Mouse (Mus musculus): ENCODE measurements around the gene Ift52. TPM values are rescaled to one million over a fixed set of nuclear protein-coding genes. Genes with fewer than 3 reads are reported as not detected.

Ift52 gene
- polyA plus RNA-seq, 1 experiment from 2014 or later = 25.9 TPM

DNA sequence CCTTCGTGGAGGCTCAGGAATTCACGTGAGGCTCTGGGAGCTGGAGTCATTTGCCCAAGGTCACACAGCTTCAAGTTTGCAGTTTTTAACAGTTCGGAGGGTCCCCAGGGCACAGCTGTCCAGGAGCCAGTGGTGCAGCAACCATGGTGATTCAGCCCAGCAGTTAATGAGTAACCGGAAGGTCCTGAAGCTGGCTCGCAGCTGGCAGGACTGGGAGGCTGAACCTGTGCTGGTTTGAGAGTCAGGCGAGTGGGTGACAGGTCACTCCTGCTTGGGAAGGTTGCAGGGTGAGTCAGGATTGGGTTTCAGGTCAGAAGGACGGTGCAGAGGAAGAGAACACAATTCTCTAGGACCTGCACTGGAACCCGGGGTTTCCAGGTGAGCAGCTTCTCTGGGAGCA is 29.9 kb upstream of the Ift52 start, which contains the start of gene Sgk2:
Sgk2 (plus strand) TSS at position 113 of the 400 bp plus-strand sequence.
- no peak within 1 kb of the TSS for H3K4me3 ChIP-seq
- peaks cover 13% of the 10 kb centered on the region; the same call in 1 of the 2 replicates for H3K27me3 ChIP-seq (replicated peaks)
- WGBS (ENCODE audit: insufficient replicate concordance) = 41% methylated on average over 8 of the region's 8 CpGs
- ATAC-seq = peak; percentile 69
- H3K4me2 ChIP-seq = no peak within 1 kb of the TSS
- no peaks in the 10 kb centered on the region for H3K9me3 ChIP-seq (replicated peaks)
- H3K27ac ChIP-seq = peak within 1 kb of the TSS; percentile 22
- no peak within 1 kb of the TSS for H3K9ac ChIP-seq
- H3K36me3 ChIP-seq = no peaks in the 10 kb centered on the region
- H3K4me1 ChIP-seq = no peaks in the 10 kb centered on the region

DNA sequence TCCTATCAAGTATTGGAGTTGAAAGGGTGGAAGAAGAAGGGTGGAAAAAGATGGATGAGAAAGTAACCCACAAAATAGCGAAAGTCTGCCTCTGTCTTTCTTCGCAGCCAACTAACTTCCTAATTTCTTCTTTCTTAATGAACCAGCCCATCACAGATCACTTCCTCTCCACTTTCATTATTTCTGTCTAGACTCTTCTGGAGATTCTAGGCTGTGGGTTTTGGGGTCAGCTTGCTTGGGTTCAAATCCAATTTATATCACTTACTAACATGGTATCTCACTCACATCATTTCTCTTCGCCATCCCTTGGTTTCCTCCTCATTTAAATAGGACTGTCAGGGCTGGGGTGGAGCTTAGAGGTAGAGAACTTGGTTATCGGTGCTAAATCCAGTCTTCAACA is 28.9 kb upstream of the Ift52 start:
- WGBS (ENCODE audit: insufficient replicate concordance) = 47% methylated on average over 4 of the region's 4 CpGs
- Histone ChIP-seq H3K9ac (no peak overlapping the region), H3K36me3 (no peaks in the 10 kb centered on the region), H3K4me3 (no peak overlapping the region), H3K27me3 (replicated peaks) (peaks cover 13% of the 10 kb centered on the region; the same call in 1 of the 2 replicates), H3K27ac (no peak overlapping the region), H3K4me1 (no peaks in the 10 kb centered on the region), H3K9me3 (replicated peaks) (no peaks in the 10 kb centered on the region), H3K4me2 (no peak overlapping the region)
- ATAC-seq = no peak

DNA sequence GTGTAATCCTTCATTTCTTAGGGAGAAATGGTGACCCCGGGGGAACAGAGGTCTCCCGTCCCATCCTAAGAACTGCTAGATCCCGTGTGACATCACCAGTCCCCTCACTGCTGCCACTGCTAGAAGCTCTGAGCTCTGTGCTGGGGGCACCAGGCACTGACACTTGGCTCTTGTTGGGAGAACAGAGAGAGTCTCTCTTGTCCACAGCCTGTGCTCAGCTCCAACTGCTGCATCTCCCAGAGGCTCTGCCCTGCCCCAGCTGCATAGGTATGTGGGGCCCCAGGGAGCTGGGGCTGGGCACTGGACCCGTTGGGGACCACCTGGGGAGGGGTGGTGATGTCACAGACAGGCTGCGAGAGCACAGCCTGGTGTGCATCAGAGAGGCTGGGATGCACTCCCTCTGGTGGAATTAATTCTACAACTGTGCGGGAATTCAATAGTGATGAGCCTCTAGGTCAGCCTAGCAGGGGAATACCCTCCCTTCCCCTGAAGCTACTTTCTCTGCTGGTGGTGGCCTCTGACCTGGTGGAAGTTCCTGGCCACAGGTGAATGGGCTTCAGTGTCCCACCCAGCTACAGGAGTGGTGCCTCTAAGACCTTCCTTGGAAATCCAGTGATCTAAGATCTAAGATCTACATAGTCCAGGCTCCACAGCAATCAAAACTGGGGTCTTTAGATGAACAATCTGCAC is 25.6 kb upstream of the Ift52 start:
- Histone ChIP-seq H3K4me3 (no peak overlapping the region), H3K9ac (no peak overlapping the region), H3K36me3 (no peaks in the 10 kb centered on the region), H3K27ac (no peak overlapping the region), H3K4me1 (peaks cover 3% of the 10 kb centered on the region), H3K9me3 (replicated peaks) (no peaks in the 10 kb centered on the region), H3K4me2 (no peak overlapping the region), H3K27me3 (replicated peaks) (peaks cover 25% of the 10 kb centered on the region)
- ATAC-seq = peak; percentile 31; the same call in 1 of the 2 replicates
- 36% methylated on average over 6 of the region's 6 CpGs for WGBS (ENCODE audit: insufficient replicate concordance)

DNA sequence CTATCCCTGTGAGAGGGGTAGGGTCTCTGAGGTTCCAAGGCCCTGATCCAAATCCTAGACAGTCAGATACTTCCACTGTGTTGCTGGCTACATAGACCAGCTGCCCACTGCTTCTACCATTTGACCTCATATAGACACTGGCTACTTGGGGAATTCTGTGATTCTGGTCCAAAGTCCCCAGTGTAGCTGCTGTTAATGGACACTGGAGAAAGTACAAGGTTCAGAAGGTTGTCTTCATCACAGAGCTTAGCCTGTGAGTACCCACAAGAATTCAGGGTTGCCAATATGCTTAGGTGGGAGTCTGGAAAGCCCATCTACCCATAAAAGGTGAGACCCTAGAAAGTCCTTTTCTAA is 25.1 kb upstream of the Ift52 start:
- H3K27ac ChIP-seq = no peak overlapping the region
- ATAC-seq = no peak

DNA sequence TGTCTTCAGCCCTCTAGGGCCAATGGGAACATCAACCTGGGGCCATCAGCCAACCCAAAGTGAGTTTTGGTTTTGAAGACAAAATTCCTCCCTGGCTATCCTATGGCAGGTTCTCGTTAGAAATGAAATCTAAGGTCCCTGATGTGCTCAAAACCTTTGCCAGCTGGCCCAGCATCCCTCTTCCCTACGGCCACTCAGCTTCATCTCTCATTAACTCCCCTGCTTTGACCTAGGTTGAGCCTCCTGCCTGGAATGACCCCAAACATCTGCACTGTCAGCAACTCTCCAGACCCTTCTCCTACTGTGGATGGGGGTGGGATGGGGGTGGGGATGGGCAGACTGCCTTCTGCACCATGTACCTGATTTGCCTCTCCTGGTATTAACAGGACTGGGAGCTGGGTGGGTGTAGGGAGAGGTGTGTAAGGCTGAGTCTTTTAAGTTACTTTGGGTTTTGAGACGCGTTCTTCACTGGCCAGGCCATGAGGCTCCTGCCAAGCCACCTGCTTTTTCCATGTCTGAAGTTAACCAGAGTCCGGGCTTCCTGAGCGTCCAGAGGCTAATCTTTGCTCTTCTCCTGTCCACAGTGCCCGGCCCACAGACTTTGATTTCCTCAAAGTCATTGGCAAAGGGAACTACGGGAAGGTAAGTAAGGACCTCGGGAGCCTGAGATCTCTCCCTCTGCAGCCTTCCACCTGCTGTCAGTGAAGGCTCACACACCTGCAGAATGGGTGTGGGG is 23.1 kb upstream of the Ift52 start:
- peaks cover 14% of the 10 kb centered on the region for H3K4me1 ChIP-seq
- ATAC-seq = no peak
- WGBS (ENCODE audit: insufficient replicate concordance) = 49% methylated on average over 9 of the region's 9 CpGs
- H3K27me3 ChIP-seq (replicated peaks) = peaks cover 17% of the 10 kb centered on the region
- H3K9ac ChIP-seq = no peak overlapping the region
- no peak overlapping the region for H3K27ac ChIP-seq
- H3K9me3 ChIP-seq (replicated peaks) = no peaks in the 10 kb centered on the region
- H3K36me3 ChIP-seq = 0 out of 2 replicates have a peak, but pooled peaks cover under 1% of the 10 kb centered on the region
- H3K4me2 ChIP-seq = no peak overlapping the region
- H3K4me3 ChIP-seq = no peak overlapping the region

More for the DNA sequence above, 25.1 kb upstream of the Ift52 start:
- Histone ChIP-seq H3K9me3 (replicated peaks) (no peaks in the 10 kb centered on the region), H3K36me3 (no peaks in the 10 kb centered on the region), H3K27me3 (replicated peaks) (peaks cover 21% of the 10 kb centered on the region), H3K4me2 (no peak overlapping the region), H3K4me3 (no peak overlapping the region), H3K9ac (no peak overlapping the region), H3K4me1 (peaks cover 8% of the 10 kb centered on the region)

DNA sequence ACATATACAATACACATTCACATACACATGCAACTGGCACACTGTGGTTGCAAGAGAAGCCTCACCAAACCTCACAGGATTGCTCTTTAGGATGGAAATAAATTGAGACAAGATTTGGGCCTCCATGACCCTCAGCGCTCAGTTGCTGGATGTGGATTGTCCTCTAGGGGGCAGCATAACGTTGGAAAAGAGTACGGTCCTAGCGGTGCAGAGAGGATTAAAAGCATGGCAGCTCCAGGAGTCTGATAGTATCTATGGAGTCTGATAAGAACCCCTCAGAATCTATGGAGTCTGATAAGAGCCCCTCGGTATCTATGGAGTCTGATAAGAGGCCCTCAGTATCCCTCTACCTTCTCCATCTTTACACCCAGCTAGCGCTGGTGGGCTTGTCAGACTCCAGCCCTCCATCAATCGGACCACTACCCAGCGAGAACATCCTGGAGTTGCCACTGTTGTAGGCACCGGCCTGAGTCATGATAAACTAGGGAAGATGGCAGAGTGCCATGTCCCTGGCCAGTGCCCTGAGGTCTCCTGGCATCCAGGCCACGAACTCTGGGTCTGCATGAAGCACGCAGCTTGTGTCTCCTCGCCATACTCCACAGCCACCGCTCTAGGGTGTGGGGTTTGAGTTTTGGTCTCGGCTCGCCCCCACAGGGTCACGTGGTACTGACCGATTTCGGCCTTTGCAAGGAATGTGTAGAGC is 18.5 kb upstream of the Ift52 start:
- H3K27me3 ChIP-seq (replicated peaks) = peaks cover 11% of the 10 kb centered on the region; the same call in 1 of the 2 replicates
- no peak overlapping the region for H3K9ac ChIP-seq
- no peak overlapping the region for H3K27ac ChIP-seq
- no peak overlapping the region for H3K4me3 ChIP-seq
- peak overlapping the region; percentile 38 for H3K4me2 ChIP-seq
- peak; percentile 67 for ATAC-seq
- H3K36me3 ChIP-seq = 0 out of 2 replicates have a peak, but pooled peaks cover 2% of the 10 kb centered on the region
- peaks cover 15% of the 10 kb centered on the region for H3K4me1 ChIP-seq
- no peaks in the 10 kb centered on the region for H3K9me3 ChIP-seq (replicated peaks)
- WGBS (ENCODE audit: insufficient replicate concordance) = 20% methylated on average over 18 of the region's 18 CpGs

DNA sequence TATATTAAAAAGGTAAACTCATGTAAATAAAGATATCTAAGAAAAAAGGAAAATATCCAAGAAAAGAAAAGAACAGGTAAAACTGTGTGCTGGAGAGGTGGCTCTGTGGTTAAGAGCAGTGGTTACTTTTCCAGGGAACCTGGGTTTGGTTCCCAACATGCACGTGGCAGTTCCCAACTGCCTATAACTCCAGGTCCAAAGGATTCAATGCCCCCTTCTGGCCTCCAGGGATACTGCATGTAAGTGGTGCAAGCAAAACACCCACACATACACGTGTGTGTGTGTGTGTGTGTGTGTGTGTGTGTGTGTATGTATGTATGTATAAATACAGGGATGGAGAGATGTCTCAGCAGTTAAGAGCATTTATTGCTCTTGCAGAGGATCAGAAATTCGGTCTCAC is 17.4 kb upstream of the Ift52 start:
- no peak for ATAC-seq
- Histone ChIP-seq H3K27me3 (replicated peaks) (no peaks in the 10 kb centered on the region), H3K9me3 (replicated peaks) (no peaks in the 10 kb centered on the region), H3K4me1 (peaks cover 15% of the 10 kb centered on the region), H3K27ac (no peak overlapping the region), H3K4me2 (no peak overlapping the region), H3K36me3 (0 out of 2 replicates have a peak, but pooled peaks cover 2% of the 10 kb centered on the region), H3K4me3 (no peak overlapping the region), H3K9ac (no peak overlapping the region)
- WGBS (ENCODE audit: insufficient replicate concordance) = 24% methylated on average over 3 of the region's 3 CpGs

DNA sequence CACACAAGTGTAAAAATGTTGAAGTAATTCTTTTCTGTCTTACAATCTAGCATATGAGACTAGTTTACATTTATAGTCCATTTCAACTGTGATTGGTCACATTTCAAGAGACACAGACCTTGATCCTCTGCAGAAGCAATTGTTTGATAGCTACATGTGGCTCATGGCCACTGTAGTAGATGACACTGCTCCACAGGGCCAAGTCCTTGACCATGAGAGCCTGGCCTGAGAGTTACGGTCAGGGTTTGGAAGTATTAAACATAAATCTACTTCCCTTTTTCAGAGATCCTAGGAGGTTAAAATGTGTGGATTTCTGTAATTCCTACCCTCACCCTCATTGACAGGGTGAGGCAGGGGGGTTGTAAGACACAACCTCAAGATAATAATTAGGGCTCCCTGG is 16.1 kb upstream of the Ift52 start:
- Histone ChIP-seq H3K4me1 (peaks cover 15% of the 10 kb centered on the region), H3K9ac (no peak overlapping the region), H3K36me3 (0 out of 2 replicates have a peak, but pooled peaks cover 2% of the 10 kb centered on the region), H3K9me3 (replicated peaks) (no peaks in the 10 kb centered on the region), H3K27me3 (replicated peaks) (no peaks in the 10 kb centered on the region), H3K27ac (no peak overlapping the region), H3K4me2 (no peak overlapping the region), H3K4me3 (no peak overlapping the region)
- ATAC-seq = no peak
- WGBS (ENCODE audit: insufficient replicate concordance) = 89% methylated on average over 1 of the region's 1 CpGs

DNA sequence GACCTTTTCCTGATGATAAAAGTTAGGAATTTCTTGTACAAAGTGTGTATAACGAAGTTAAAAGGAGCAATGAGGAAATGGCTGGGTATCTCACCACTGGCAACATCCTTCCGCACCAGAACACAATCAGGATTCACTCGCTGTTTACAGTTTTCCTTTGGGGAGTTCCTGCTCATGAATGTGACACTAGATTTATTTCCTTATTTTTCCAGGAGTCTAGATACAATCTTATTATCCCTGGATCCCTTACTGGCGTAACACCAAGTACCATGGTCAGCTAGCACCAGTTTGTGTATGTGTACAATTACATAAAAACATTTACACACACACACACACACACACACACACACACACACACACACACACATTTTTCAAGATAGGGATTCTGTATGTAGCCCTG is 9.9 kb upstream of the Ift52 start:
- 45% methylated on average over 4 of the region's 4 CpGs for WGBS (ENCODE audit: insufficient replicate concordance)
- Histone ChIP-seq H3K4me1 (no peaks in the 10 kb centered on the region), H3K4me2 (no peak overlapping the region), H3K4me3 (no peak overlapping the region), H3K27ac (no peak overlapping the region), H3K9ac (no peak overlapping the region), H3K27me3 (replicated peaks) (no peaks in the 10 kb centered on the region), H3K9me3 (replicated peaks) (no peaks in the 10 kb centered on the region), H3K36me3 (no peaks in the 10 kb centered on the region)
- ATAC-seq = no peak

DNA sequence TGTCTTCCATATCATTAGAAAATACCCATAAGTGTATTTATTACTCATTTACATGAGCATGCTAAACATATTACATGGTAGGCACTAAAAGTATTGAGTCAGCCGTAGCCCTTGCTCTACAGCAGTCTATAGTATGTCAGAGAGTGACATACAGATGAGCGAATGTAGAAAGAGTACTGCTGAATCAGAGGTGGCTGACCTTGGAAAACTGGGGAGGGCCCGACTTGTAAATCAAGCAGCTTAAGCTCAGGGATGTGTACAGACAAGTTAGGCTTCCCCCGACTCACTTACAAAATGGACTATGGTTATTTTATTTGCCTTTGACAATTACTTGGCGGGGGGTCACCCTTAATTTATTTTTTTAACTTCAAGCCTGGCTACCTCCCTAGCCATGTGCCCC is 14.1 kb downstream of the Ift52 start:
- H3K36me3 ChIP-seq = peaks cover 92% of the 10 kb centered on the region
- H3K27ac ChIP-seq = no peak overlapping the region
- WGBS (ENCODE audit: insufficient replicate concordance) = 81% methylated on average over 5 of the region's 5 CpGs
- no peak overlapping the region for H3K9ac ChIP-seq
- ATAC-seq = no peak
- H3K4me2 ChIP-seq = no peak overlapping the region
- H3K9me3 ChIP-seq (replicated peaks) = no peaks in the 10 kb centered on the region
- no peak overlapping the region for H3K4me3 ChIP-seq
- no peaks in the 10 kb centered on the region for H3K4me1 ChIP-seq
- no peaks in the 10 kb centered on the region for H3K27me3 ChIP-seq (replicated peaks)

DNA sequence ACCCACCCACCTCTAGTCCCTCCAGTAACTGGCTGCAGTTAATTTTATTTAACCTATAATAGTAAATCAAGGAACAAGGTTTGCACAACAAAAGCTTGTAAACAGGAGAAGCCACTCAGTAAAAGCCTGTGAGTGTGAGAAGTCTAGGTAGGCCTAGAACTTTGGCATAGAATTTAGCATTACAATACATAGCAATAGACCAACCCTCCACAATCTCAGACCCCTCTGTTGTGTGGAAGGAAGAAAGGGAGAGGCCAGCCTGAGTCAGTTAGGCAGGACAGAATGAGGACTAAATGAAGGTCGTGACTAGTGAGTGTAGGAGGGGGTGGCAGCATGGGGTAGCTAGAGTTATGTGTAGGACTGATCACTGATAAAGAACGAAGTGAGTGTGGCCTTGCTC is 14.6 kb downstream of the Ift52 start:
- 59% methylated on average over 2 of the region's 2 CpGs for WGBS (ENCODE audit: insufficient replicate concordance)
- ATAC-seq = no peak
- Histone ChIP-seq H3K27me3 (replicated peaks) (no peaks in the 10 kb centered on the region), H3K9me3 (replicated peaks) (no peaks in the 10 kb centered on the region), H3K36me3 (peaks cover 92% of the 10 kb centered on the region), H3K9ac (no peak overlapping the region), H3K27ac (no peak overlapping the region), H3K4me1 (no peaks in the 10 kb centered on the region), H3K4me3 (no peak overlapping the region), H3K4me2 (no peak overlapping the region)

DNA sequence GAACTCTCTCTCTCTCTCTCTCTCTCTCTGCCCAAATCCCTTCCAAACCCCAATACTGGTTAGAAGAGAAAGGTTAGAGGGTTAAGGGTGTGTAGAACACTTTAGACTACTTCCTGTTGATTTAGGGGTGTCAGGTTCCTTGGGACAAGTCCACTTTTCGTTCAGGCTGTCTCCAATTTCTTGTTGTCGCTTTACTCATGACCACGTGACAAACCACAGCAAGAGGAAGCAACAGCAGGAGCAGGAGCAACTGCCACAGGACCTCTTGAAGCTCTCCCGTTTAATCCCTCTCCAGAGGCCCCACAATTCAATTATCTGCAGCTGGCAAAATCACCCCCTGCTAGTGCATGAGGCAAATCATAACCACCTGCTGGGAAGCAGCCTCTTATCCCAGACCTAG is 15.5 kb downstream of the Ift52 start:
- Histone ChIP-seq H3K27me3 (replicated peaks) (no peaks in the 10 kb centered on the region), H3K36me3 (peaks cover 90% of the 10 kb centered on the region), H3K9ac (no peak overlapping the region), H3K4me3 (no peak overlapping the region), H3K4me2 (no peak overlapping the region), H3K9me3 (replicated peaks) (no peaks in the 10 kb centered on the region), H3K27ac (no peak overlapping the region), H3K4me1 (no peaks in the 10 kb centered on the region)
- WGBS (ENCODE audit: insufficient replicate concordance) = 35% methylated on average over 4 of the region's 4 CpGs
- no peak for ATAC-seq

Data from liver, embryonic 12.5 days (tissue).